Mouse (Mus musculus): ENCODE results near the gene Fzd2.
"Not testable (repeated sequence)": the region's sequence is repeated elsewhere in the genome, so short reads cannot be mapped to it uniquely, and the experiment has no call there.

Fzd2 gene

DNA sequence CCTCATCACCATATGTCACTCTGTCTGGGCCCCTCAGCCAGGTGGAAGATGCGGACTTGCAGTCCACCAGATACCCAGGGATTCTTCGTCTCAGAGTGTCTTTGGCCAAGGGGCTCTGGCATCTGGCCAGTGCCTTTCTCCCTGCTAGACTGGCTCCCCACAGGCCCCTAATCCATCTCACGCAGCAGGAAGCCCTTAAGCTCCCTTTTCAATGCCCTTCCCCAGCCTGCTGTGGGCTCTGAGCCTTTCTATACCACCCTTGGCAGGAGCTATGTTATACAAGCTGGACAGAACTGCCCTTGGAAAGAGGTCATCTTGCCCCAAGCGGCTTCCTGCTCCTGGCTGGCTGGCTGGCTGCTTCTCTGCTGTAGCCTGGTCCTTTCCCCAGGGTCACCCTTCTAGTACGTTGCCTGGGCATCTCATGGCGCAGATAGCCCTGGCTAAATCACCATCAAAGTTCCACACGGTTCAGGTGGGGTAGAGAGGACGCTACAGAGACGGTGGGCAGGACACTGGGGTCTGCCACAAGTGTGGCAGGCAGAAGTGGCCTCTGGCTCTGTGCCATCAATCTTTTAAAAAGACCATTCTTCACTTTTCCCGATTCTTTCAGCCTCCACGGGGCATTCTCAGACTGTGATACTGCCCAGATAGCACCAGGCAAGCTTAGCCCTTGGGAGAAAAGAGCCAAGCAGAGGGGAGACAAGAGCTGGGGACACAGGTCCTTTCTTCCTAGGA lies 22.7 kb upstream of the Fzd2 start:
- DNase-seq (ENCODE audit: inconsistent ontology term): peak; percentile 41

DNA sequence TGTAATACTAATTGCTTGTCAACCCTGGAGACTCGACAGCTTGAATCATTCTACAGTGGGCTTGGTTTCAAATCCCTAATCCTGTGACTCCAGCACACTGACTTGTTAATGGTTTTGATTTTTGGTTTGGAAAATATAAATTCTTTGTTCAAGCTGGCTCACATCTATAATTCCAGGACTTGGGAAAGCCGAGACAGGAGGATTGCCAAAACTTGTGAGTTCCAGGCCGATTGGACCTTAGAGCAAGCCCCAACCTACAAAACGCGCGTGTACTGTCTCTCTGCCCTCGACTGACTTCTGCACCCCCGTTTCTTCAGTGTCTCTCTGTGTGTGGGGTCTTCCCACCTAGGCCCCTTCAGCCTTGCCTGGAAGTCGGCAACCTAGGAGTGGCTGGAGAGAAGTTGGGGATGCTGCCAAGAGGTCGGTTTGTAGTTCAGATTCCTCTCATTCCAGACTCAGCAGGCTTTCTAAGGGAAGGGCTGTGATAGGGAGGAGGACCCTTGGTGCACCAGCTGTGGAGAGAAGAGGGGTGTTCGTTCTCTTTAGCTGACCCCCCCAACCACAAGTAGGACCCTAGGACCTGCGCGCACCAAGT lies 22.1 kb upstream of the Fzd2 start:
- DNase-seq (ENCODE audit: inconsistent ontology term): peak; percentile 89

DNA sequence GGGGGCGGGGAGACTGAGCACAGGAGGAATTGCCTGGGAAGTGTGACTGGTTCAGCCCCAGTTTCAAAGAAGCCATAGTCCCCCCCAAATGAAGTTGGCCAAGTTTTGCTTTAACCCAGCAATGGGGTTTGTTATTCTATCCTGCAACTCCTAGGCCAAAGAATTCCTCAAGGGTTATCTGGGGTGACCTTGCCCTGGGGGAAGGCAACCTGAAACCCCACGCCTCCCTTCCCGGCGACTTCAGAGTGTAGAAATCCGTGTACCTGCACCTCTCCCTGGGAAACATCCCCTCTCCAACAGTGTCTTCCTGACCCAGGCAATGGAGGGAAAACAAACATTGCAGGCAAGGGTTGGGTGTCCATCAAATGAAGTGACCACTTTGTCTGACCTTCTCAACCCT lies 21.5 kb upstream of the Fzd2 start:
- DNase-seq (ENCODE audit: inconsistent ontology term): no peak

DNA sequence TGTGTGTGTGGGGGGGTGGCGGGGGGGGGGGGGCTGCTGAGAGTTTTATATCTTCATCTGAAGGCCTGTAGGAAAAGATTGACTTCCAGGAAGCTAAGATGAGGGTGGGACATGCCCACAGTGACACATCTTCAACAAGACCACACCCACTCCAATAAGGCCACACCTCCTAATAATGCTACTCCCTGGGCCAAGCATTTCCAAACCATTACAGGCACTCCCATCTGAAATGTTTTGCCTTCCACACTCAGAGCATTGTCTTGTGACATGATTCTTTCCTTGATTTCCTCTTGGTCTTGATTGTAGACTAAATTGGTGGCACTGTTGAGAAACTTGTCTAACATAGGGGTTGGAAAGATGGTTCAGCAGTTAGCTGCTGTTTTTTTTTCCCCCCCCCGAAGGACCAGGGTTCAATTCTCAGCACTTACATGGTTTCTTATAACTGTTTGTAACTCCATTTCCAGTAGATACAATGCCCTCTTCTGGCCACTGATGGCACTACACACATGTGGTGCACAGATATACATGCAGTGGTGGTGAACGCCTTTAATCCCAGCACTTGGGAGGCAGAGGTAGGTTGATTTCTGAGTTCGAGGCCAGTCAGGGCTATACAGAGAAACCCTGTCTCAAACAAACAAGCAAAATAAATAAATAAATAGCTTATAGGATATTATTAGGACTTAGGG lies 17.6 kb upstream of the Fzd2 start:
- no peak for DNase-seq (ENCODE audit: inconsistent ontology term)

DNA sequence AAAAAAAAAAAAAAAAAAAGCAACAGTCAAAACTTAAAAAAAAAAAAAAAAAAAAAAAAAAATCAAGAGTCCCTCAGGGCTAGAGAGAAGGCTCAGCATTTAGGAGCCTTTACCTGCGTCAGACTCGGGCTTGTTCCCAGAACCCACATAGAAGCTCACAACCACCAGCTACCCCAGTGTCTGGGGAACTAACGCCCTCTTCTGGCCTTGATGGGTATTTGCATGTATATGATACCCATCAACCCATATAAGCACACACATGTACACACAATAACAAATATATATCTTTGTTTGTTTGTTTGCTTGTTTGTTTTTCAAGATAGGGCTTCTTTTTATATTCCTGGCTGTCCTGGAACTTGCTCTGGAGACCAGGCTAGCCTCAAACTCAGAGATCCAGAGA lies 16.6 kb upstream of the Fzd2 start:
- DNase-seq (ENCODE audit: inconsistent ontology term): no peak

DNA sequence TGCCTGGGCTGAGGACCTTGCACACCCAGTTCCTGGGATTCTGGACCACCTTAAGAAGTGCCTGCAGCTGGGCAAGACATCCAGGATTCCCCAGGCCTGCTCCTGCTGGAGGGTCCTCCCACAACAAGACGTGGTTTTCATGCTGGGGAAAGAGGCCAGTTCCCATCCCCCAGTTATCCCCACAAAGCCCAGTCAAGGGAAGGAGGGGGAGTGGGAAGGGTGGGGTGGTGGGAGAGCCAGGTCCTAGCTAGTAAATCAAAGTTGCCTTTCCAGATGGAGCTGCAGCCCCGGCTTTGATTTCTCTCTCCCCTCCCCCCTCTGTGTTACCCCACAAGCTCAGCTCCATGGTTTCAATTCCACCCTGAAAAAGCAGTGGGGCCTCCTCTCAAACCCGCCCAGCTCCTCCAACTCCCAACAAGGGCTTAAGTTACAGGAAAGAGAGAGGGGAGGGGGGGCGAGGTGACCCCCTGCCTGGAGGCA lies 8.8 kb upstream of the Fzd2 start:
- no peak for DNase-seq (ENCODE audit: inconsistent ontology term)

DNA sequence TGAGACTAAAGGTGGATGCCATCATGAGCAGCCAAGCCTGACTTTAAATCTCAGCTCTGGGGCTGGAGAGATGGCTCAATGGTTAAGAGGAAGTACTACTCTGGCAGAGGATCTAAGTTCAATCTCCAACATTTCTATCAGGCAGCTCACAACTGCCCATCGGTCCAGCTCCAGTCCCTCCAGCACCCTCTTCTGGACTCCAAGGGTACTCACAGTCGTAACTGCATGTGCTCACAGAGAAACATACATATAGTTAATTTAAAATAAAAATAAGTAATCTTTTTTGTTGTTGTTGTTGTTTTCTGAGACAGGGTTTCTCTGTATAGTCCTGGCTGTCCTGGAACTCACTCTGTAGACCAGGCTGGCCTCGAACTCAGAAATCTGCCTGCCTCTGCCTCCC lies 4.3 kb upstream of the Fzd2 start:
- DNase-seq (ENCODE audit: inconsistent ontology term): no peak

DNA sequence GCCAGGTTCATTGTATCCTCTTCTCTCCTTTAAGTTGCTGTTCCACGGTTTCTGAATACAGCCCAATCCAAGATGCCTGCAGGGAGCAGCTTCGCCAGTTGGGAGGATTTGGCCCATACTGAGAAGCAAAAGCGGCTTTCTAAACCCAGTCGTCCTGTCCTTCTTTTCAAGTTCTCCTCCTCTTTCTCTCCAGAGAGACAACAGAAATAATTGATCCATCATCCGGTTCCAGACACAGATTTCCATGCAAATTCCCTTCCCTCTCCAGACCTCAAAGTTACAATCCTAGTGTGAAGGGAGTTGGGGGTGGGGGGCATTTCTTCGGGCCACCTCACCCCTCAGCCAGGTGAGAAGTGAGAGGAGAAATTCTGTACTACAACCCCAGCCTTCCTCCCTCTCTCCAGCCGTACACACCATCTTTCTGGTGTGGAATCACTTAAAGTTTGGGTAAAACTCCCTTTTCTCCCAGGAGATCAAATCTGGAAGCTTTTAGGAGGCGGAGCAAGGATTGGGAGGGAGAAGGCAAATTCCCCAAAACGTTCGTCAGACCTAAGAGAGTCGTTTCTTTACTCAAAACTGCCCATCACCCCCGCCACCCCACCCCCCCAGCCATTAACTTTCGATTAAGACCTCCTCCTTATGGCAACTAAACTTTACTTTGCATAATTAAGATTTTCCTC lies 1.2 kb upstream of the Fzd2 start:
- peak; percentile 37 for DNase-seq (ENCODE audit: inconsistent ontology term)

DNA sequence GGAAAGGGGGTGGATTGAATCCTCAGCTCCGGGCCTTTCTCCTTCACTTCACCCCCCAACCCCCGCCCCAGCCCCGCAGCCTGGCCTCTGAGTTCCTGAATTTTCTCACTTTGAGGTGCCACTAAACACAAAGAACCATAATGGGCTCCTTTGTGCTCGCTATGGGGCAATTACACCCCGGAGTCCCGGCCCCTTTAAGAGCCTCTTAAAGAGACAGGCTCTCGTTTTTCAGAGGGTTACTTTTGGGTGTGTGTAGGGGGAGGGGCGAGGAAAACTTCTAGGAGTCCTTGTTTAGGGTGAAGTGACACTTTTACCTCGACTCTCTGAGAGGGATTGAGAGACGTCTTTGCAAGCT lies 723 bp upstream of the Fzd2 start:
- no peak for DNase-seq (ENCODE audit: inconsistent ontology term)

DNA sequence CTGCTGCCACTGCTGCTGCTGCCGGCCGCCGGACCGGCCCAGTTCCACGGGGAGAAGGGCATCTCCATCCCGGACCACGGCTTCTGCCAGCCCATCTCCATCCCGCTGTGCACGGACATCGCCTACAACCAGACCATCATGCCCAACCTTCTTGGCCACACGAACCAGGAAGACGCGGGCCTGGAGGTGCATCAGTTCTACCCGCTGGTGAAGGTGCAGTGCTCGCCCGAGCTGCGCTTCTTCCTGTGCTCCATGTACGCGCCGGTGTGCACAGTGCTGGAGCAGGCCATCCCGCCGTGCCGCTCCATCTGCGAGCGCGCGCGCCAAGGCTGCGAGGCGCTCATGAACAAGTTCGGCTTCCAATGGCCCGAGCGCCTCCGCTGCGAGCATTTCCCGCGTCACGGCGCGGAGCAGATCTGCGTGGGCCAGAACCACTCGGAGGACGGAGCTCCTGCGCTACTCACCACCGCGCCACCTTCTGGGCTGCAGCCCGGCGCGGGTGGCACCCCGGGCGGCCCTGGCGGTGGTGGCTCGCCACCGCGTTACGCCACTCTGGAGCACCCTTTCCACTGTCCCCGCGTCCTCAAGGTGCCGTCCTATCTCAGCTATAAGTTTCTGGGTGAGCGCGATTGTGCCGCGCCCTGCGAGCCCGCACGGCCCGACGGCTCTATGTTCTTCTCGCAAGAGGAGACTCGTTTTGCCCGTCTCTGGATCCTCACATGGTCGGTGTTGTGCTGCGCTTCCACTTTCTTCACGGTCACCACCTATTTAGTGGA lies 769 bp downstream of the Fzd2 start:
- peak; percentile 74 for DNase-seq (ENCODE audit: inconsistent ontology term)

DNA sequence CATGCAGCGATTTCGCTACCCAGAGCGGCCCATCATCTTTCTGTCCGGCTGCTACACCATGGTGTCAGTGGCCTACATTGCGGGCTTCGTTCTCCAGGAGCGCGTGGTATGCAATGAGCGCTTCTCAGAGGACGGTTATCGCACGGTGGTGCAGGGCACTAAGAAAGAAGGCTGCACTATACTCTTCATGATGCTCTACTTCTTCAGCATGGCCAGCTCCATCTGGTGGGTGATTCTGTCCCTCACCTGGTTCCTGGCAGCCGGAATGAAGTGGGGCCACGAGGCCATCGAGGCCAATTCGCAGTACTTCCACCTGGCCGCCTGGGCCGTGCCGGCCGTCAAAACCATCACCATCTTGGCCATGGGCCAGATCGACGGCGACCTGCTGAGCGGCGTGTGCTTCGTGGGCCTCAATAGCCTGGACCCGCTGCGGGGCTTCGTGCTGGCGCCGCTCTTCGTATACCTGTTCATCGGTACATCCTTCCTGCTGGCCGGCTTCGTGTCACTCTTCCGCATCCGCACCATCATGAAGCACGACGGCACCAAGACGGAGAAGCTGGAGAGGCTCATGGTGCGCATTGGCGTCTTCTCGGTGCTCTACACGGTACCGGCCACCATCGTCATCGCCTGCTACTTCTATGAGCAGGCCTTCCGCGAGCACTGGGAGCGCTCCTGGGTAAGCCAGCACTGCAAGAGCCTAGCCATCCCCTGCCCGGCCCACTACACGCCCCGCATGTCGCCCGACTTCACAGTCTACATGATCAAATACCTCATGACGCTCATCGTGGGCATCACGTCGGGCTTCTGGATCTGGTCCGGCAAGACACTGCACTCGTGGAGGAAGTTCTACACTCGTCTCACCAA lies 1.6 kb downstream of the Fzd2 start:
- DNase-seq (ENCODE audit: inconsistent ontology term): no peak

DNA sequence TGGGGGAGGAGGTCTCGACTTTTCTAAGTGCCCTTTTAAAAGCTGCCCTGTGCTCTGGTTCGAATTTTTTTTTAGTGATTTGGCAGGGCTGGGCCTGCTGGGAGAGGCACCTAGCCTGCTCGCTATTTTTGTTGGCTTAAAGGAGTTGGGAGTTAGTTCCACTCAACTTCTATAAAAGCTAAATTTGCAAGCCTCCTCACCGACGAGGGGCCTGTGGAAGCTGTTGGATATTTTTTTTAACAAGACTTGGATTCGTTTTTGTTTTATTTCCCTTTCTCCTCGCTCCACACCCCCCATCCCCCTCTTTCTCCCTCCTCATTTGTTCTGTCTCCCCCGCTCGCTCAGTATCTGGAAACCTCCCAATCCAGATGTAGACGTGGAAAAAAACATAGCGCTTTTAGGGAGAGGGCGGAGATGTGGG lies 2.6 kb downstream of the Fzd2 start:
- DNase-seq (ENCODE audit: inconsistent ontology term): no peak

DNA sequence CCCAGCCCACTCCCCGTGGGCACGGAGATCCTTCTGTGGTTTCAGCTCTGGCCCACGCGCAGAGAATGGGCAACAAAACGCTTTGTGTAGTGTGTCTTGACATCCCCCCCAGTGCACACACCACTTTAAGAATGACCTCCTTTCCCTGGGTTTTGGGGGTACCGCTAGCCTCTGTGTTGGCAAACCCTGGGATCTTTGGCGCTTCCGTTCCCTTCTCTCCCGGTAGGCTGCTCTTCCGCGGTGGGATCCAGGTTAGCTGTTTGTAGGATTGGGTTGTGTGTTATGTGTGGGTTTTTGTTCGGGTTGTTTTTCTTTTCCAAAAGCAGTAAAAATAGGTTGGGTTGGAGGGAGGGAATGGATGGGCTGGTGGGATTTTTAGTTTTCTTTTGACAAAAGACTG lies 3.0 kb downstream of the Fzd2 start:
- not testable (repeated sequence) for DNase-seq (ENCODE audit: inconsistent ontology term)

DNA sequence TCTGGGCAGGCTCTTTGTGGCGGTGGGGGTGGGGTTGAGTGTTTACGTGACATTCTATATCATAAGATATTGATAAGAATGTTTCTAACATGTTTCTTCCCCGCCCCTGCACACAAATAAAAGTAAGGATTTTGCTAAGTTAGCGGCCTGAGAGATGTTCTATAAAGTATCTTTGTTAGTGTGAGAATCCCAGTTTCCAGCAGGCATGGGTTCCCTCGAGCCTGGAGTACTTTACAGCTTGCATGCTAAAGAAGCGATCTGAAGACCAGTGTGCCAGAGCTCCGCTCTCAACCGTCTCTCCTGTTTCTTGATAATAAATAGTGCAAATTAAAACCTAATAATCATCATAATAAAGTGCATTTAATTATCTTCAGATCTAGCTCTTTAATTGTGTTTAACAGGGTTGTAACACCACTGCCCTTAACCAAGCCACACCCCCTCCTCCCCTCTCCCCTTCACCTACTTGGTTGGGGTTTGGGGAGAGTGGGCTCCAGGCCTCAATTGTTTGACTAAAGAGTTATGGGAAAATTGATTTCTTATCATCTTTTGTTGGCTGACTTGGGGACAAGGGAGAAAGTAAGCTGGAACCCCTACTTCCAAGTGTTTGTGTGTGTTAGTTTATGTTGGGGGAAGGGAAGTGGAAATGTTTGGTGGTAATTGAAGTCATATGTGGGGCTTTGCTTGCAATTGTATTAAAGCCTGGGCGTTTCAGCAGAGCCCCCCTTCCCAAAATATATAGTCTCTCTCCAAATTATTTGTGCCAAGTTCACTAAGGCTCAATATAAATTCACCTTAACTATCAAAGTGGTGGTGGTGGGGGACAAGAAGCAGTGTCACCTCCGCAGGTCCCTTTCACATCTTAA lies 3.7 kb downstream of the Fzd2 start:
- no peak for DNase-seq (ENCODE audit: inconsistent ontology term)

DNA sequence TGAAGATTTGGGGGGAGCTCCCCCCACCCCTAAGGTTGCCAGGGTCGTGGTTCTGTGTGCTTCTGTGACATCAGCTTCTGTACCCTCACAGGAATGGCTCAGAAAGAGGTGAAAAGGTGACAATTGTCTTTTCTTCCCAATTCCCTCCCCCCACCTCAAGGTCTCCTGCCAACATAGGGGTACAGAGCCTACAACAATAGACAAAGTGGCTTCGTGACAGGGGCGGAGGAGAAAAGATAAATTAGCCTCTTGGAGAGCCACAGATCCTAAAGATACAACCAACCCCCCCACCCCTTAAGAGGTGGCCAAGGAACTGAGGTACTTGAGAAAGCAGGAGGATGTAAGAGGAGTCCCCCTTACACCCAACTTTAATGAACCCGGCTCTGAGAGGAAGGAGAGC lies 4.5 kb downstream of the Fzd2 start:
- DNase-seq (ENCODE audit: inconsistent ontology term): no peak

DNA sequence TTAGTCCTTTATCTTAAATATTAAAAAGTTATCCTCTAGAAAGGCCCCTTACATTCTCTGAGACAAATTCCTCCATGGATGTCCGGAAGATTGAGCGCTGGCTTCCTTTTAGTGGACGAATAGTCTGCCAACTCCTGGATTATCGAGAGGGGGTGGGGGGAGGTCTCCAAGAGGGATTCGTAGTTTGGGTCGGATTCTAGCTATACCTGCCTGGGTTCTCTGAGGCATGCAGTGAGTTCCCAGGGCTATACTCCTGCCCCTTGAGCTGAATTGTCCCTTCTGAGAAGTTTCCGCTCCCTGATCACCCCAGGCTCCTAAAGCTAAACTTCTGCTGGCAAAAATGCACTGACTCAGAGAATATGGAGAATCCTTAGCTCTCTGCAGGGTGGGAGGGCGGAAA lies 5.3 kb downstream of the Fzd2 start:
- DNase-seq (ENCODE audit: inconsistent ontology term): no peak

DNA sequence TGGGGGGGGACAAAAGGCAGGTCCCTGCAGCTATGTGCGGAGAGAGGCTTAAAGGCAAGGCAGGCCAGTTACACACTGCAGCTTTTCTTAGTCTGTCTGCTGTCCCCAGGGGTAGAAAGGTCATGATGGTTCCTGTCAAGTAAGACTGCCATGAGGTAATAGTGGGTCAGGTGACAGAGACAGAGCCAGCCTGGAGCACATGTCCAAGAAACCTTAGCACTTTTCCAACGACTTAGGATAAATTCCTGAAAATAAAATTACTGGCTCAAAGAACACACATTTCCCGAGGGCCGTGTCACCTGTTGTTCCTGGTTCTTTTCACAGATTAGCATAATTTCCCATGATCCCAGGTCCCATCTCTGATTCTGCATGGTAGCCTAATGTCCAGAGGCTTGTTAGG lies 6.1 kb downstream of the Fzd2 start:
- DNase-seq (ENCODE audit: inconsistent ontology term): no peak

DNA sequence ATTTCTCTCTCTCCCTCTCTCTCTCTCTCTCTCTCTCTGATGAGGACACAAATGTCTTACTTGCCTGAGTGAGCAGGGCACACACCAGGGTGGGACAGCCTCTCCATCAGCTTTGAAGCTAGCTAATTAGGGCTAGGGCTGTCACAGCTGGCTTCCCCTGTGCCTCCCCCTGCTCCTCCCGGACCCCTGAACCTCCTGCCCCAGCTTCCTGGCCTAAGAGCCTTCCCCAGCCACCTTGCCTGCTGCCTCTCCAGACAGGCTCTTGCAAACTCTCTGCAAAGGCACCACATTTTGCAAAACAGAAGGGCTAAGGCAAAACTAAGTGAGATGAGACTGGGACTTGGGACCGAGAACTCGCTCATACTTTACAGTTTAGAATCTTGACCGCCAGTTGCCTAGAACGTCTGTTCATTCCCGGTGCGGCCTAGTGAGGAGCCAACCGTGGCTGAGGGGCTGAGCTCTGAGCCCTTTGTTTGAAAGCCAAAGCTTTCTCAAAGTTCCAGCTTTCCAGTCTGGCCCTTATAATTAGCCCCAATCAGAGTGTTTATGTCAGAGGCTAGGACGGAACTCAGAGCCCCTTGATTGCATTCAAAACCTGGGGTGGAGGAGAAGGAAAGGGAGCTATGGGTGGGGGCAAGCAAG lies 6.6 kb downstream of the Fzd2 start:
- DNase-seq (ENCODE audit: inconsistent ontology term): no peak

DNA sequence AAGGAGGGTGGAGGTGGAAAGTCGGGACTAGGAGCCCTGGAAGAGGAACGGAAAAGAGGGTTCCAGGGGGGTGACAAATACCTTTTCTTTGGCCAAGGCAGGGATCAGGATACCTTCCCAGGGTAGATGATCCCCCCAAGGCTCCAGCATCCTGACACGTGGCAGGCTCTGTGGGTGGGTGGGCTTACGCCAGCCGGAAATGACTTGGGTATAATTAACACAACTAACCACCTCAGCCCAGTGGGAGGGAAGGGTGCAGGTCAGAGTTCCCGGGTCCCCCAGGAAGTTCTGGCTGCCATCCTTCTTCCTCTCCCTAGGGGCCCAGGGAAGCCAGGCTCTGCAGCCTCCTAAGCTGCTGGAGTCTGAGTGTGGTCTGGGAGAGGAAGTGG lies 7.1 kb downstream of the Fzd2 start:
- DNase-seq (ENCODE audit: inconsistent ontology term): no peak
